Mouse (Mus musculus): ENCODE measurements at regions not wholly inside any gene's neighbourhood (a gene's known extent, or its start where the extent isn't known, plus 50 kb on each side); places are given as distances from the start of the nearest gene placed in this dataset.

- Histone ChIP-seq H3K9me3 (replicated peaks) (no peaks in the 10 kb centered on the region), H3K27ac (ENCODE audit: poor library complexity, severe bottlenecking) (no peak overlapping the region), H3K9ac (no peak overlapping the region), H3K27me3 (replicated peaks) (no peaks in the 10 kb centered on the region), H3K4me3 (no peak overlapping the region), H3K4me1 (replicated peaks) (peaks cover 5% of the 10 kb centered on the region; the same call in 1 of the 2 replicates), H3K36me3 (no peaks in the 10 kb centered on the region), H3K4me2 (no peak overlapping the region)
- ATAC-seq (ENCODE audit: insufficient number of reproducible peaks, low FRiP score): no peak
- 67% methylated on average over 3 of the region's 3 CpGs for WGBS
These were observed 271.0 kb upstream of the Myo3a start for GRCm38 (mm10) chr2:21956112-21956963.

GRCm38 (mm10) chr2:21958365-21958764 is 268.9 kb upstream of the Myo3a start:
- ATAC-seq (ENCODE audit: insufficient number of reproducible peaks, low FRiP score): peak; percentile 84
- 0% methylated on average over 3 of the region's 3 CpGs for WGBS
- no peaks in the 10 kb centered on the region for H3K36me3 ChIP-seq

GRCm38 (mm10) chr2:21958802-21959201 is 268.5 kb upstream of the Myo3a start:
- no peaks in the 10 kb centered on the region for H3K27me3 ChIP-seq (replicated peaks)
- H3K9me3 ChIP-seq (replicated peaks): no peaks in the 10 kb centered on the region
- peaks cover 11% of the 10 kb centered on the region for H3K4me1 ChIP-seq (replicated peaks)
- ATAC-seq (ENCODE audit: insufficient number of reproducible peaks, low FRiP score): peak; percentile 61; the same call in 1 of the 2 replicates
- H3K4me3 ChIP-seq: peak overlapping the region; percentile 27
- peak overlapping the region; percentile 54; the same call in 1 of the 2 replicates for H3K27ac ChIP-seq (ENCODE audit: poor library complexity, severe bottlenecking)
- no peak overlapping the region for H3K9ac ChIP-seq
- H3K4me2 ChIP-seq: peak overlapping the region; percentile 55
- H3K36me3 ChIP-seq: no peaks in the 10 kb centered on the region
- WGBS: 39% methylated on average over 3 of the region's 3 CpGs

More at GRCm38 (mm10) chr2:21958365-21958764, 268.9 kb upstream of the Myo3a start:
- Histone ChIP-seq H3K27ac (ENCODE audit: poor library complexity, severe bottlenecking) (peak overlapping the region; percentile 54; the same call in 1 of the 2 replicates), H3K4me3 (peak overlapping the region; percentile 27), H3K9ac (no peak overlapping the region), H3K9me3 (replicated peaks) (no peaks in the 10 kb centered on the region), H3K4me1 (replicated peaks) (peaks cover 7% of the 10 kb centered on the region), H3K4me2 (peak overlapping the region; percentile 55), H3K27me3 (replicated peaks) (no peaks in the 10 kb centered on the region)

- Histone ChIP-seq H3K9ac (peak overlapping the region; percentile 32; the same call in 1 of the 2 replicates), H3K4me2 (peak overlapping the region; percentile 64), H3K4me3 (peak overlapping the region; percentile 23; the same call in 1 of the 2 replicates), H3K4me1 (replicated peaks) (peaks cover 16% of the 10 kb centered on the region), H3K27me3 (replicated peaks) (no peaks in the 10 kb centered on the region), H3K27ac (ENCODE audit: poor library complexity, severe bottlenecking) (peak overlapping the region; percentile 85), H3K36me3 (no peaks in the 10 kb centered on the region), H3K9me3 (replicated peaks) (no peaks in the 10 kb centered on the region)
- WGBS: 5% methylated on average over 7 of the region's 7 CpGs
- ATAC-seq (ENCODE audit: insufficient number of reproducible peaks, low FRiP score): peak; percentile 61
These were observed 263.8 kb upstream of the Myo3a start for GRCm38 (mm10) chr2:21963343-21964026.

- Histone ChIP-seq H3K27ac (ENCODE audit: poor library complexity, severe bottlenecking) (peak overlapping the region; percentile 85), H3K4me2 (peak overlapping the region; percentile 64), H3K9ac (peak overlapping the region; percentile 32), H3K27me3 (replicated peaks) (no peaks in the 10 kb centered on the region), H3K9me3 (replicated peaks) (no peaks in the 10 kb centered on the region), H3K36me3 (no peaks in the 10 kb centered on the region), H3K4me1 (replicated peaks) (peaks cover 11% of the 10 kb centered on the region), H3K4me3 (peak overlapping the region; percentile 23; the same call in 1 of the 2 replicates)
- ATAC-seq (ENCODE audit: insufficient number of reproducible peaks, low FRiP score): peak; percentile 95
- under 1% methylated on average over 10 of the region's 10 CpGs for WGBS
These were observed 263.2 kb upstream of the Myo3a start for GRCm38 (mm10) chr2:21964027-21964605.

GRCm38 (mm10) chr2:21970774-21971406 is 256.4 kb upstream of the Myo3a start:
- H3K9ac ChIP-seq: no peak overlapping the region
- H3K4me2 ChIP-seq: no peak overlapping the region
- no peak overlapping the region for H3K4me3 ChIP-seq
- no peaks in the 10 kb centered on the region for H3K27me3 ChIP-seq (replicated peaks)
- H3K36me3 ChIP-seq: no peaks in the 10 kb centered on the region
- WGBS: 72% methylated on average over 1 of the region's 1 CpGs
- no peak overlapping the region for H3K27ac ChIP-seq (ENCODE audit: poor library complexity, severe bottlenecking)
- ATAC-seq (ENCODE audit: insufficient number of reproducible peaks, low FRiP score): no peak
- peaks cover 9% of the 10 kb centered on the region; the same call in 1 of the 2 replicates for H3K4me1 ChIP-seq (replicated peaks)
- no peaks in the 10 kb centered on the region for H3K9me3 ChIP-seq (replicated peaks)

- Histone ChIP-seq H3K9me3 (replicated peaks) (no peaks in the 10 kb centered on the region), H3K4me2 (no peak overlapping the region), H3K36me3 (no peaks in the 10 kb centered on the region), H3K9ac (no peak overlapping the region), H3K4me3 (no peak overlapping the region), H3K27ac (ENCODE audit: poor library complexity, severe bottlenecking) (no peak overlapping the region), H3K4me1 (replicated peaks) (peaks cover 9% of the 10 kb centered on the region; the same call in 1 of the 2 replicates), H3K27me3 (replicated peaks) (no peaks in the 10 kb centered on the region)
- no peak for ATAC-seq (ENCODE audit: insufficient number of reproducible peaks, low FRiP score)
- 33% methylated on average over 3 of the region's 3 CpGs for WGBS
These were observed 252.7 kb upstream of the Myo3a start for GRCm38 (mm10) chr2:21974599-21974998.

- Histone ChIP-seq H3K9ac (no peak overlapping the region), H3K4me2 (no peak overlapping the region), H3K4me3 (no peak overlapping the region), H3K27me3 (replicated peaks) (no peaks in the 10 kb centered on the region), H3K27ac (ENCODE audit: poor library complexity, severe bottlenecking) (no peak overlapping the region), H3K36me3 (no peaks in the 10 kb centered on the region), H3K4me1 (replicated peaks) (peaks cover 9% of the 10 kb centered on the region; the same call in 1 of the 2 replicates), H3K9me3 (replicated peaks) (no peaks in the 10 kb centered on the region)
- ATAC-seq (ENCODE audit: insufficient number of reproducible peaks, low FRiP score): no peak
- 18% methylated on average over 1 of the region's 1 CpGs for WGBS
These were observed 251.8 kb upstream of the Myo3a start for GRCm38 (mm10) chr2:21975547-21975946.

- ATAC-seq (ENCODE audit: insufficient number of reproducible peaks, low FRiP score): peak; percentile 91
- no peak overlapping the region for H3K27ac ChIP-seq (ENCODE audit: poor library complexity, severe bottlenecking)
These were observed 251.0 kb upstream of the Myo3a start for GRCm38 (mm10) chr2:21976337-21976736.

GRCm38 (mm10) chr2:21976831-21977230 is 250.5 kb upstream of the Myo3a start:
- ATAC-seq (ENCODE audit: insufficient number of reproducible peaks, low FRiP score): peak; percentile 13
- no peaks in the 10 kb centered on the region for H3K27me3 ChIP-seq (replicated peaks)
- H3K4me1 ChIP-seq (replicated peaks): peaks cover 5% of the 10 kb centered on the region; the same call in 1 of the 2 replicates
- H3K4me3 ChIP-seq: no peak overlapping the region
- no peaks in the 10 kb centered on the region for H3K36me3 ChIP-seq
- no peaks in the 10 kb centered on the region for H3K9me3 ChIP-seq (replicated peaks)
- no peak overlapping the region for H3K9ac ChIP-seq
- no peak overlapping the region for H3K27ac ChIP-seq (ENCODE audit: poor library complexity, severe bottlenecking)
- WGBS: 53% methylated on average over 2 of the region's 2 CpGs
- H3K4me2 ChIP-seq: no peak overlapping the region

More at GRCm38 (mm10) chr2:21976337-21976736, 251.0 kb upstream of the Myo3a start:
- Histone ChIP-seq H3K4me1 (replicated peaks) (peaks cover 9% of the 10 kb centered on the region; the same call in 1 of the 2 replicates), H3K27me3 (replicated peaks) (no peaks in the 10 kb centered on the region), H3K4me2 (no peak overlapping the region), H3K4me3 (no peak overlapping the region), H3K9ac (no peak overlapping the region), H3K36me3 (no peaks in the 10 kb centered on the region), H3K9me3 (replicated peaks) (no peaks in the 10 kb centered on the region)

Measured in heart, embryonic 12.5 days (tissue).